15 mouse cellular contexts compared by ENCODE assay signal in genomic region chr2:159584641-159585040, GRCm38 (mm10).
DNase-seq lines count a peak whose midpoint lies in the region.
"Had no signal": no experiment of that assay in that cellular context is flagged by ENCODE, and none has a peak within 500 bp of the region (broad histone marks: within the 10 kb centered on the region; RNA-seq: fewer than 3 reads in every experiment).

No protein-coding gene starts in this region.

- DNase-seq in heart, adult 11 months = peak; percentile 83
- DNase-seq in heart, adult 8-10 months (ENCODE audit: low spot score) = no peak
- peak; percentile 38 to 44 for DNase-seq in right cerebral cortex, postnatal 10 days (ENCODE audit: low spot score in 2 of 2)
- no peak for DNase-seq in right cerebral cortex, postnatal 36 days (ENCODE audit: low spot score in 2 of 2)
- peak; percentile 5 to 25 for DNase-seq in layer of hippocampus, adult 8-10 months (ENCODE audit: low spot score in 2 of 2)
- DNase-seq in testis, postnatal 14 days (ENCODE audit: low spot score) = no peak
- no peak for DNase-seq in ovary, postnatal 14 days (ENCODE audit: low spot score)
- DNase-seq: cerebellum, adult 9-10 months; gastrocnemius, postnatal 10 days; heart, adult 18-20 months; kidney, adult 2 months; kidney, postnatal 10 days; lung, adult 2 months; right cerebral cortex, postnatal 14 days; thymus, postnatal 14 days had no signal

Comparison
In these comparisons a context has a peak if more than half of its experiments do, and no peak if none do; other contexts are left out.
1. DNase-seq: peak in heart, adult 11 months (single experiment), right cerebral cortex, postnatal 10 days (2 of 2) and layer of hippocampus, adult 8-10 months (2 of 2); none in heart, adult 8-10 months (single experiment), right cerebral cortex, postnatal 36 days (0 of 2), testis, postnatal 14 days (single experiment) and ovary, postnatal 14 days (single experiment).